Mouse (Mus musculus): ENCODE measurements around the gene Arid5b. TPM values are rescaled to one million over a fixed set of nuclear protein-coding genes. Genes with fewer than 3 reads are reported as not detected.

The Arid5b gene
- total RNA-seq, 2 experiments from 2014 or later, result 14.0 to 25.3 TPM

GRCm38 (mm10) chr10:68203322-68203721 lies 75.2 kb downstream of the Arid5b start:
- no peak for DNase-seq (ENCODE audit: low spot score in 2 of 2)

- DNase-seq (ENCODE audit: low spot score in 2 of 2), result no peak
Observed at GRCm38 (mm10) chr10:68199440-68199839, 79.1 kb downstream of the Arid5b start.

GRCm38 (mm10) chr10:68196324-68196723 lies 82.2 kb downstream of the Arid5b start:
- no peak for DNase-seq (ENCODE audit: low spot score in 2 of 2)

GRCm38 (mm10) chr10:68193561-68193960 lies 85.0 kb downstream of the Arid5b start:
- no peak for DNase-seq (ENCODE audit: low spot score in 2 of 2)

- peak in 1 of 2 experiments; percentile 14 for DNase-seq (ENCODE audit: low spot score in 2 of 2)
Observed at GRCm38 (mm10) chr10:68192824-68193255, 85.7 kb downstream of the Arid5b start.

DNA sequence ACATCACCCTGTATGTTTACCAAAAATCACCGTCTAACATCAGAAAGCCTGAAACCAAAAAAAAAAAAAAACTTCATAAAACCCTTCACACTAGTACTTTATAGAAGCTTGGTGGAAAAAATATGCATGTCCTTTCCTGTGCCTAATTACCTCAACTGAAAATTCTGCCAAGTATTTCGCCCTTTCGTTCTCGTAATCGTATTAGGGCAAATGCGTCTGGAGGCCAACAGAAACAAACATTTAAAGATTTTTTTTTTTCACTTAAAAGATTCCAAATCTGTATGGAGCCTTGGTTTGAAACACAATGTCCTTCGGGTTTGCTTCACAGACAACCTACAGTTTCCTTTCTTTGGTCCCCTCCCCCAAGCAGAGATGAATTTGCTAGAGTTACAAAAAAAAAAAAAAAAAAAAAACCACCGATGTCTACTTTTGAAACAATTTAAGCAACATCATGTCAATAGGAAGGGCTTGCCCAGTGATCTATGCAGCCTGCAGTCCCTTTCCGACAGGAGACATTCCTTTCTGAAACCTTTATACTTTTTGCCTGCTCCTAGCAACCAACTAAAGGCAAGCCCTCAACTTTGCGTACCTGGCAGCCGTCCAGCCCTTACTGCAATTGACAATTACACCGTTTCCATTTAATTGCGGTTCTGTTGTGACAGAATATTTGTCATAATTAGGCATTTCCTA lies 86.7 kb downstream of the Arid5b start:
- DNase-seq (ENCODE audit: low spot score in 2 of 2), result peak; percentile 57 to 59

- DNase-seq (ENCODE audit: low spot score in 2 of 2), result peak in 1 of 2 experiments; percentile 7
Observed at GRCm38 (mm10) chr10:68191146-68191545, 87.4 kb downstream of the Arid5b start.

DNA sequence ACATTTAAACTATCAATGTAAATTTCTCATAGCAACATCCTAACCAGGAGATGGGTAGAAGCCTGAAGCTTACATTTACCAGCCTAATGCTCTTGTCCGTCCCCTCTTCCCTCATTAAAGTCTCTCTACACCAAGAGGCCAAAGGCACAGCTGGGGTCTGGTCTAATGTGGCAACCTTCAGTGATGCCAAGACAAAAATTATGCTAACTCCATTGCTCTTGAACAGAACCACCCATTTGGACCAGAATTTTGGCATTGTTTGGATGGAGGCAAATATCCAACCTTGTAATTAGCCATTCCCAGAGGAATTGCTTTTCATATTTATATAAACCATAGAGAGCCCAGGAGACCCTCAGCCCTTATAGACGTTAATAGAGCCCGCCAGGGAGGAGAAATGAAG lies 88.7 kb downstream of the Arid5b start:
- DNase-seq (ENCODE audit: low spot score in 2 of 2), result no peak

GRCm38 (mm10) chr10:68183096-68183495 lies 95.4 kb downstream of the Arid5b start:
- DNase-seq (ENCODE audit: low spot score in 2 of 2), result no peak

DNA sequence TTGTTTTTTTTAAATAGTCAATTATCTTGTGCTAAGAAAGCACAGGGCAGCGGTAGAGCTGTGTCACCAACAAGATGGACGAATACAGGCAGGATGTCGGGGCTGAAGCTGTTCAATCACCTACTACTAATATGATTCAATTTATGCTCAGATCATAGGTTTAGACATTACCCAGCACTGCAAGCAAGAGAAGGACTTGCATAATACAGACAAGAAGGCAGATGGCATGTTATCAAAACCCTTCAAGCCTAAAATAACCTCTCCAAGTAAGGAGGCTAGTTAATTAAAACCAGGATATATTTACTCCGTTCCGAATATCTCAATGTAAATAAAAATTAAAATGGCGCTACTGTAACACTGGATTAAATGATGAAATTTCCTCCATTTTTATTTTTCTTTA lies 96.3 kb downstream of the Arid5b start:
- no peak for DNase-seq (ENCODE audit: low spot score in 2 of 2)

GRCm38 (mm10) chr10:68181156-68181555 lies 97.4 kb downstream of the Arid5b start:
- DNase-seq (ENCODE audit: low spot score in 2 of 2), result no peak

DNA sequence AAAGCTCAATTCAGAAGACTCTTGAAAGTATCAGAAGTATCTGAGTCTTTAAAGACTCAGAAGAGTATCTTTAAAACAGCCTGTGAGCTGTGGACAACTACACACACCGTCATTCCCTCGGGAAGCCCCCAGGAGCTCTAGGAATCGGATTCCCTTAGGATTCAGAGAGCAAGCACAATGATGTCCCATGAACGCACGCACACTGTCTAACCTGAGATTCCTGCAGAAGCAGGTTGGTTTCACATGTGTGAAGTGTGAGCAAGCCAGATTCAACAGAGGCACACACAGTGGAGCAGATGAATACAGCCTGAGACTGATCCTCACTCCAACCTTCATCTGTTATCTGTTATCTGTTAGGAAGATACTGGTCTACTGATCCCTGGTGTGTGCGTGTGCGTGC lies 97.8 kb downstream of the Arid5b start:
- no peak for DNase-seq (ENCODE audit: low spot score in 2 of 2)

DNA sequence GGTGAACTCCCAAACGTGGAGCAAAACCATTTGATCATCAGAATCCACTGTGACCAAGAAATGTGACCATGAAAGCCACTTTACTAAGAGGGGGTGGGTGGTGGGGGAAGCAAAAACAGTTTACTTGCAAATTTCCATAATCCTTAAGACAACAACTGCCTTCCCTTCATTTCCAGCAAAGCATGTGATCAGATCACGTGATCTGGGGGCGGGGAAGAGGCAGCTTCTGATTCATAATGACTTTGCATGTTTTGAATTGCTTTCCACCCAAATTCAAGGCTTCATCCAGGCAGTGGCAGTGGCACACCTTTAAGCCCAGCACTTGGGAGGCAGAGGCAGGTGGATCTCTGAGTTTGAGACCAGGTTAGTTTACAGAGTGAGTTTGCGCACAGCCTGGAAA lies 98.4 kb downstream of the Arid5b start:
- no peak for DNase-seq (ENCODE audit: low spot score in 2 of 2)

- no peak for DNase-seq (ENCODE audit: low spot score in 2 of 2)
Observed at GRCm38 (mm10) chr10:68179741-68180140, 98.8 kb downstream of the Arid5b start.

DNA sequence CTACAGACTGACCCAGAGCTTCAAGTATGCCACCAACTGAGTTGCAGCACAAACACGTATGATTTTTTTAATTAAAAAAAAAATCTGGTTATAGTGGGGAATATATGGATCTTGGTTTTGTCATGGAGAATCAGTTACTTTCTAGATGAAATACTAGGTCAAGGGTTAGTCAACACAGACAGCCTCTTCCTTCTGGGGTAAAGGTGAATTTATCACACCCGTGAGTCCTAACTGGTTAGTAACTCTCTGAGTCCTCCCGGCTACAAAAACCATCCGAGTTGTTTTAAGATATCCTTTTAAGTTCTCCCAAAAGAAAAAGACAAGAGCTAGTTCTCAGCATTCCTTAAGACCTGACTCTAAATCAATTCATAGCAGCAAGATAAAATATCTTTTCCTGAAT lies 99.2 kb downstream of the Arid5b start:
- DNase-seq (ENCODE audit: low spot score in 2 of 2), result no peak

DNA sequence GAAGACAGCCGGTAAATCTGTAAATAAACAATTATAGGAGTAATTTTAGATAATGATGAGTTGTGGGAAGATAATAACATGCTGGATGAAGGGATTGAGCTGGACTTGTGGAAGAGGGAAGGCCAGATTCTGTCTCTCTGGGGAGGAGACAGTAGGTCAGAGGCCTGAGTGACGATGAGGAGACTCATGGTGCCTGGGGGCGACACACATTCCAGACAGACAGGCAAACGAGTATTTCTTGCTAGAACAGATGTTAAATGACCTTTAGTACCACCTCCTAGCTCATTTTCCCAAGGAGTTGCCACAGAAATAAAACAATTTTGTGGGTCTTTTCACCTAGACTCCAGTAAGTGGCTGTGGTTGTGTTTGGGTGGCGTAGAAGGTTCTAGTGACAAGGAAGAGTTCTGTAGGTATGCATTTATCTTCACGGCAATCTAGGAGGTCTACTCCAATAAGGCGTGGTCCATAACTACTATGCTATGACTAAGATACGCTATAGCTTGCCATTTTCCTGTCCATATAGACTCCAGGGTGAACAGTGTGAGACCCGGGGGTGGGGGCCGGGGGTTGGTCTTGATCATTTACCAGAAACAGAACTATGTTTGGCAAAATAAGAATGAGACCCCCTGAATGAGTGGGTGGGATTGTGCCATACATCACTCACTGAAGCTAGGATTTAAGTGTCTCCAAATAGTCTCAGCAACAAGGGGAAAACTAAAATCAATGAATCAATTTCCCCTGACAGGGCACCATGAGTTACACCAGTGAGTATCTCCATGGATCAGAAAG lies 100.6 kb downstream of the Arid5b start:
- no peak for DNase-seq (ENCODE audit: low spot score in 2 of 2)

GRCm38 (mm10) chr10:68175811-68176210 lies 102.7 kb downstream of the Arid5b start:
- DNase-seq (ENCODE audit: low spot score in 2 of 2), result no peak

GRCm38 (mm10) chr10:68173634-68174033 lies 104.9 kb downstream of the Arid5b start:
- no peak for DNase-seq (ENCODE audit: low spot score in 2 of 2)

- no peak for DNase-seq (ENCODE audit: low spot score in 2 of 2)
Observed at GRCm38 (mm10) chr10:68172906-68173305, 105.6 kb downstream of the Arid5b start.

DNA sequence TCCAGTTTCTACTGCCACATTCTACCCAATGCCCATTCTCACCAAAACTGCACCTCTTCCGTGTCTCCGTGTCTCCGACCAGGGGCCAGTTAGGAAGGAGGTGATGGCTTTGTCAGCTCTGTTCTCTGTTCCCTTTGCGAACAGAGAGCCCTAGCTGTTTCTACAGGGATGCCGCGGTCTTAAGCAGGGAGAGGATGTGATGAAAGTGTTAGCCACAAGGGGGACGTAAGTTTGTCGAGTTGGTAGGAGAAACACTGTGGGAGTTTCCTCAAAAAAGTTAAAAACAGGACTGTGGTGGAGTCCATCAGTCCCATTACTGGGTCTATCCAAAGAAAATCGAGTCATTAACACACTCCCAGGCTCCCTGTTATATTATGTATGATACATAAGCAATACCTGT lies 106.6 kb downstream of the Arid5b start:
- DNase-seq (ENCODE audit: low spot score in 2 of 2), result no peak

DNA sequence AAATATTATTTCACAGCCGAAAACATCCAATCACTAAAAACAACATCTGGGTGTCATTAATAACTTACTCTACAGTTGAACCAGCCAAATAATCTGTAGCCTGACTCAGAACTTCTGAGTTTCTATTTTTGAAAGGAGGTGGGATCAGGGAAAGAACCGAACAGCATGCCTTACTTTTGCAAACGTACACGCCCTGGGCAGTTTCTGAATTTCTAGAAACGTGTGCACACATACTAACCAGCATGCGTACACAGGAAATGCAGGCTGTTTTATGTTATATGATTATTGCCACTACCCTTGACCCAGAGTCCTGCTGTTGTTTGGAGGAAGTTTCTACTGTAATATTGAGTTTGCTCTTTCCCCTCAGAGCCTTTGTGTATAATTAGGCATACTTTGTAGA lies 109.9 kb downstream of the Arid5b start:
- no peak for DNase-seq (ENCODE audit: low spot score in 2 of 2)

- no peak for DNase-seq (ENCODE audit: low spot score in 2 of 2)
Observed at GRCm38 (mm10) chr10:68168141-68168540, 110.4 kb downstream of the Arid5b start.

DNA sequence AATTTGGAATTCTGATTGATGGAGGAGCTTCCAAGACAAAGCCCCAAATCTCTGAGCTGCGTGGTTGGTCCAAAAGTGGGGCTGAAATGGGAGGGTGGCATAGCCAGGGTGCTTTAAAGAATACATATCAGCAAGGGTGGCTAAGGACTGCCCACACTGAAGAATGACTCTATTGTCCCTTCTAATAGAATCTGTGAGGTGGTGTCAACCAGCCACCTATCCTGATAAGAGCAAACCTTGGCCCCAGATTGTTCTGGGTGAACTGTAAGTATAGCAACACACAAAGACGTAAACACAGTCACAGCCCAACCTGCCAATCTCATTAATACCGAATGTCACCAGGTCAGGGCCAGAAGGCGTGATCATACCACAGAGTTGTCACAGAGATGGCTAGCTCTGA lies 111.4 kb downstream of the Arid5b start:
- no peak for DNase-seq (ENCODE audit: low spot score in 2 of 2)

Data from adrenal gland, adult 18-20 months (tissue).